Mouse (Mus musculus): ENCODE data around the gene Ppp1r13b.

Ppp1r13b gene

GRCm38 (mm10) chr12:111821931-111822330 is 86.0 kb downstream of the Ppp1r13b start:
- no peak for DNase-seq

DNA sequence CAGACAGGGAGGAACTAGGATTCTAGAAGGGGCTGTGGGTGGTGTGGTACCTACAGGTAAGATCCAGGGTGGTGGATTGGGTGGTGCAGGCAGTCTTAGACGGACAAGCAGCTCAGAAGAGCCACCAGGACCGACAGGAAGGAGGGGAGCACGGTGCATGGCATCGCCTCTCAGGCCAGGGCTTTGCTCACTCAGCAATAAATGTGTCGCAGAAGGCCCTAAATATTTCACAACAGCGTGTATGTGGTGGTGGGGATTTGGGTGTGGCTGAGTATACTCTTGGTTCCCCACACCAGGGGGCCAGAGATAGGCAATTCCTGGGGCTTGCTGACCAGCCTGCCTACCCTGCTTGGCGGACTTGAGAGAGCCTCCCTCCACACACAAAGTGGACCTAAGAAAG is 87.2 kb downstream of the Ppp1r13b start:
- no peak for DNase-seq

DNA sequence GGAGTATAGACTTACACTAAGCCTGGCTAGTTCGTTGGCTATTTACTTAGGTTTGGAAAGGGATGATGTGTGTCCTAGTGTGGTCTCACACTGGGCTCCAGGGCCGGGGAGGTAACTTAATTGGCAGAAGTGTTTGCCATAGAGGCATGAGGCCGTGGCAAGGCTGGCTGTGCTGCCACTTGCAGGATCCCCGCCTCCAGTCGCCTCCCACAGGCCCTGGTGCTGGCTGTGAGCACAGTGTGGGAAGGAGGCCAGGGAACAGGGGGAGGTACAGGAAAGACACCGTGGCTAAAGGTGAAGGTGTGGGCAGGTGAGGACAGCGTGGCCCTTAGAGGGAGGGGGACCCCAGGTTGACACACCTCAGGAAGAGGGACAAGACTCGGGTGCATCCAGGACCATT is 88.0 kb downstream of the Ppp1r13b start:
- peak; percentile 57 to 66 for DNase-seq

DNA sequence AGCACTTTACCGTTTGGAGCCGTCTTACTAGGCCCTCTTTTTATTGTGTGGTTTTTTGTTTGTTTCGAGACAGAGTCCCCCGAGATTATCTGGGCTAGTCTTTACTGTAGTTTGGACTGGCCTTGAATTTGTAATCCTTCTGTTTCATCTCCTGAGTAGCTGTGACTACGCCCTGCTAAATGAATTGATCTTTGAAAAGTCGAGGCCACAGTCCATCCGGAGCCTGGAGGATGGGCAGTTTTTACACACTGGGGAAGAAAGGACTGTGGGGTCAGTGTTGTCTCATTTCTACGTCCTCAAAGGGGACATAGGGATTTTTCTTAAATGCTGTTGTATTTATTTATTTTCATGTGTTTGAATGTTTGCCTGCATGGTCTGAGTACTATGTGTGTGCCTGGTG is 89.9 kb downstream of the Ppp1r13b start:
- no peak for DNase-seq

DNA sequence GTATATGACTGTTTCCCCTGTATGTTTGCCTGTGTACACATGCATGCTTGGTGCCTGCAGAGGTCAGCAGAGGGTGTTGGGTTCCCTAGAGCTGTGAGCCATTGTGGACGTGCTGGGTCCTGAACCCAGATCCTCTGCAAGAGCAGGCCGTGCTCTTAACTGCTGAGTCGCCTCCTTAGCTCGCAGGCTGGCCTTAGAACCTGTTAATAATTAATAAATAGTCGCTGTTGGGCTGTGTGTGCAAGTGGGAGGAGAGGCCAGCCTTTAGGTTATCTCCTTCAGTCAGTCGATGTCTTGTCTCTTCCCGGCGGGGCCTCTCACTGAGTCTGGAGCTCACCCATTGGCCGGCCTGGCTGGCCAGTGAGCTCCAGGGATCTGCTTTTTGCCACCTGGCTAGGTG is 90.9 kb downstream of the Ppp1r13b start:
- DNase-seq, result peak in 1 of 2 experiments; percentile 43

GRCm38 (mm10) chr12:111816528-111816927 is 91.4 kb downstream of the Ppp1r13b start:
- DNase-seq, result peak; percentile 58 to 76

DNA sequence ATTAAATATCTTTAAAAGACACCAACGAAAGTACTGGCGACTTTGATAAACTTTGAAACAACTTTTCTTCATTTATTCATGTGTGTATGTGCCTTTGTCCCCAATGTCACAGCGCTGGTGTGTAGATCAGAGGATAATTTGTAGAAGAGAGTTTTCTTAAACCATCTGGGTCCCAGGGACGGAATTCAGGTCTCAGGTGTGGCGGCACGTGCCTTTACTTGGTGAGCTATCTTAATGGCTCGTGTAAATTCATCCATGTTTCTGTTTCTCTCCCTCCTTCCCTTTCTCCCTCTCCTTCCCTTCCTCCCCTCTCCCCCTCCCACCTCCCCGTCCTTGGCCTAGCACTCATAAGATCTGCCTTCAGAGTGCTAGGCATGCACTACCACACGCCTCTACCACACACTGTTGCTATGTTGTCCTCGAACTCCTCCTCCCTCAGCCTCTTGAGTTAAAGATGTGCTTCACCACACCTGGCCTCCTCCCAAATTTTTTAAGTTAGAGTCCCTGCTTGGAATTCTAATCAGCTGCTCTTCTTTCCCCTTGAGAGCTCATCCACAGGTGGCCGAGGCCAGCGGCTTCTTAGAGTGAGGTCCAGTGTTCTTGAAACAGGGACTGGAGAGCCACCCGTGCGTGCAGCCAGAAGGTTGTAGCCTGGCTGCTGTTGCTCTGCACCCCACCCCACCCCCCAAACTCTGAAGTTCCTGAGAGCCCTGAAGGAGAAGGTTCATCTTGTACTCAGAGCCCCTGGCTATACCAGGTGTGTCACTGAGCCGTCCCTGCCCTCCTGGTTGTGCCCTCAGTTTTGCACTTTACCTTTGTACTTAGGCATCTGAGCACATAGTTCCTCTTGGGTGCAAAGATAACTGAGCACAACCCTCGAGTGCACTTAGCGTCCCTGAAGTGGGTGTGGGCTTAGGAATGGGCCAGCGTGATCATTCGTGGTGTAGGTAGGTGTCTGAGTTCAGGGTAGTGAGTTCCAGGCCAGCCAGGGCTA is 92.8 kb downstream of the Ppp1r13b start:
- DNase-seq, result peak; percentile 25 to 51

DNA sequence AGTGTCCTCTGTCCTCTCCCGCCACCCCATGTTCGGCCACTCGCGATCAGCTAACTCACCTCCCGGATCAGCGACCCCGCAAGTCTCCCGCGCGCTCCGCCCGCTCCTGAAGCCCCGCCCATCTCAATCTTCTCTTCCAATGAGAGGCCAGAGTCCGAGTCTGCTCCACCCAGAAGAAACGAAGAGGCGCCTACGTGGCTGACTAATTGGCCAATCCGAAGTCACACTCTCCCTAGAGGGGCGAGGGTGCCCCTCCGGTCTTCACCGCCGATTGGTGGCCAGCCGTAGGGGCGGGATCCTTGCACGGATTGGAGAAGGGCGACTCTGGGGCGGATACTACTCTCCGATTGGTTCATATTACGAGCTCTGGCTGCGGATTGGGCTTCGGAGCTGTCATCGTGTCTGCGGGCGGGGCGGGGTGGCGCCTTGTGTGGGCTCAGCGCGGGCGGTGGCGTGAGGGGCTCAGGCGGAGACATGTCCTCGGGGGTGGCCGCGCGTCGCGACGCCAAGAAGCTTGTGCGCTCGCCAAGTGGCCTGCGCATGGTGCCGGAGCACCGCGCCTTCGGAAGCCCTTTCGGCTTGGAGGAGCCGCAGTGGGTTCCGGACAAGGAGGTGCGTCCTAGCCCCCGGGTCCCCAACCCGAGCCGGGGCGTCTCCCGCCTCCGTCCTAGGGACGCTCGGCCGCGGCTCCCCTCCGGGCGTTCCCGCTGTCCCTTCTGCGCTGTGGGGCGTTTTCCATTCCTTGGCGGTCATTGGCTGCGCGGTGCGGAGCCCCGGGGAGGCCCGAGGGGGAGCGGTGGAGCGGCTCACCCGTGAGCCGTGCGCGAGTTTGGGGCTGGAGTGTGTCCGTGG is 93.9 kb downstream of the Ppp1r13b start, which contains the start of the genes Xrcc3 and Zfyve21:
Gene Xrcc3 (minus strand): TSS at position 108 of the 852 bp plus-strand sequence.
Gene Zfyve21 (plus strand): TSS at position 405 of the 852 bp plus-strand sequence.
- peak; percentile 96 to 98 for DNase-seq

GRCm38 (mm10) chr12:111813111-111813765 is 94.7 kb downstream of the Ppp1r13b start:
- DNase-seq, result no peak

GRCm38 (mm10) chr12:111812611-111813010 is 95.3 kb downstream of the Ppp1r13b start:
- DNase-seq, result no peak

DNA sequence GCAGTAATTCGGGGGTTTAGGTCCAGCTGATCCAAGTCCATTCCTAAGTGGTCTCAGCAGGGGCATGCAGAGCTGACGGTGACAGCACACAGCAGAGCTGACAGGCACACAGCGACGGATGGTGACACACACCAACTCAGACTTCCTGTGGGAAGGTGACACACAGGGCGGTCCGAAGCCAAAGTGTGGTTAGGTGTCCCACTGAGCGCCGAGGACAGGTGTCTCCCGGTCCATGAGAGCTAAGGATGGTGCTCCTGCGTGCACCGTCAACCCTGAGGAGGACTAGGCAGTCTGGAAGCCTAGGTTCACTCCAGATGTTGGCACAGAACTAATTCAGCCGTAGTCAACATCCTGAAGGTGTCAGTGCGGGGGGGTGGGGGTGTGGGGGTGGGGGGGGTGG is 95.8 kb downstream of the Ppp1r13b start:
- DNase-seq, result no peak

DNA sequence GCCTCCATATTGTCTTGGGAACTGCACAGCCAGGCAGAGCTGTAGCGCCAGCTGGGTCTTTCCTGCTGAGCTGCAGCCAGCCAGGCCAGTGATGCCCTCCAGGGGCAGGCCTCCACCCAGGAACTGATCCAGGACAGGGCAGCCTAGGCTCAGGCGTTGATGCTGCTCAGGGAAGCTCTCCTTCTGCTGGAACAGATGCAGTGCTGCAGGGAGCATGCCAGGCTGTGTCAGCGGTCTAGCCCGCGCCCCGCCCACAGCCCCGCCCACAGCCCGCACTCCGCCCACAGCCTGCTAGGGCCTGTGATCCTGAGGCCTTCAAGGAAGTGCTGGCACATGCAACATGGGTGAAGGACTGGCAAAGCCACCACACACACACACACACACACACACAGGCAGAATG is 98.1 kb downstream of the Ppp1r13b start:
- DNase-seq, result peak; percentile 88 to 92

- no peak for DNase-seq
Measured at GRCm38 (mm10) chr12:111808775-111809174, 99.1 kb downstream of the Ppp1r13b start.

DNA sequence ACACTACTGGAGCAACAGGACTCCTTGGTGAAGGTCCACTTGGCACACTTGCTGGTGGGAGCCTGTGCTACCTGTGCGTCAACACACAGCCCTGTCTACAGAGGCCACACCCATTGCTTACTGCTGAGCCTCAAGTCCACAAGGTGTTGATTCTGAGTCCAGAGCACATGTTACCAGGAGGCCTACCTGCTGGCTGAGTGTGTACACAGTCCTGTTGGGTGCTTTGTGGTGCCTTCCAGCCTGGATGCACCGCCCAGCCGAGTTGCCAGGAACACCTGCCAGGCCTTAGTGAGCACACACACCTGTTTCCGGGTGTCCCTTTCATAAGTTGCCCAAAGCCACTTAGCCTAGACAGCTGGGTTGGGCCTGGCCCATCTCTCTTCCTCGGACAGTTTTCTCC is 104.4 kb downstream of the Ppp1r13b start:
- no peak for DNase-seq

DNA sequence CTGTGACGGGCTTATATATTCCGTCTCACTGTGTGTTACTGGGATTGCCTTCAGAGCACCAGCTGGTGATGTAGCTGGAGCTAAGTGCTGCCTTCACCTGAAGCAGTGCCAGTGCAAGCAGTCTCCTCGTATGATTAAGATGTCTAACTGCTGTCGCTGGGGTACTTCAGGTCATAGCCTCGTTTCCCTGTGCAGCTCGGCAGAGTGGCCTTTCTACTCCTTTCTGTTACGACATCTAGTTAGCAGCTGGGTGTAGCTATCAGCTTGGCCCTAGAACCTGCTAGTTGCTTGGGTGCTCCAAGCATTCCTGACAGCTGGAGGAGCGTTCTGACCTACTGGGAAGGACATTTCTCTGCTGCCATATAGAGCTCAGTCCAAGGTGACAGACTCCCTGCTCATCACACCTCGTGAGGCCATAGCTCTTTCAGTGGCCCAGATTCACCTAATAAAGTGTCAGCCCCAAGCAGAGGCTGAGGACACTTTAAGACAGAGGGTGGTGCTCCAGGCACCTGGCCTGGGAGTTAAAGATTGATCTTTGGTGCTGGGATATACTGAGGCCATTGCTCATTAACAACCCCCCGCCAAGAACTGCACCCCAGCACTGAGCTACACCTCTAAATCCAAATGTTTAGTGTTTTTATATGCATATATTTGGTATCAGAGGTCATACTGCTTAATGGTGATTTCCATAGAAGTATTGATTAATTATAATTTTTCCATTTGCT is 107.3 kb downstream of the Ppp1r13b start:
- no peak for DNase-seq

GRCm38 (mm10) chr12:111798493-111798892 is 109.4 kb downstream of the Ppp1r13b start:
- no peak for DNase-seq

- no peak for DNase-seq
Measured at GRCm38 (mm10) chr12:111797251-111797650, 110.7 kb downstream of the Ppp1r13b start.

DNA sequence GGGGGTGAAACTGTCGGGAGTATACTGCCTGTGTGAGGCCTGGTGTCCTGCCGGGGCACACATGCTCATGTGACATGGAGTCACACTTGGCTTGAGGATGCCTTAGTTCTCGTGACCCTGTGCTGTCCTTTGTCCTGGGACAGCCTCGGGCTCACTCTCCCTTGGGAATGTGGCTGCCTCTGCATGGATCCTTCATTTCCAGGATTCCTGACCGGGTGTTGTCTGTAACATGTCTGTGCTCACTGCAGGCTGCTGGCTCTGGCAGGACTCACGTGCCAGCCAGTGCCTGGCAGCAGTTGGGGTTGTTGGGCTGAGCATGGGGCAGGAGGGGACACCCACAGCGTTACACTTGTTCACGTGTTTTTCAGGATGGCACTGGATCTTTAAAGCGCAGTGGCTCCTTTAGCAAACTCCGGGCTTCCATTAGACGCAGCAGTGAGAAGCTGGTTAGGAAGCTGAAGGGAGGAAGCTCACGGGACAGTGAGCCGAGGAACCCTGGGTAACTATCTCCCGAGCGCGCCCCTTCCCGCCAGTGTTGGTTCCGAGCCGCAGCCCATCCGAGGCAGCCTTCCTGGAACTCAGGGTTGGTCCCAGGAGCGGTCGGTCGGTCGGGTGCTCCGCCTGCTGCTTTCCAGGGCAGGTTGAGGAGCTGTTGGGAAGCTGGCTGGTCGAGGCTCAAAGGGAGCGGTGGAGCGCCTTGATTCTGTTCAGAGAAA is 112.6 kb downstream of the Ppp1r13b start:
- peak in 1 of 2 experiments; percentile 49 for DNase-seq

DNA sequence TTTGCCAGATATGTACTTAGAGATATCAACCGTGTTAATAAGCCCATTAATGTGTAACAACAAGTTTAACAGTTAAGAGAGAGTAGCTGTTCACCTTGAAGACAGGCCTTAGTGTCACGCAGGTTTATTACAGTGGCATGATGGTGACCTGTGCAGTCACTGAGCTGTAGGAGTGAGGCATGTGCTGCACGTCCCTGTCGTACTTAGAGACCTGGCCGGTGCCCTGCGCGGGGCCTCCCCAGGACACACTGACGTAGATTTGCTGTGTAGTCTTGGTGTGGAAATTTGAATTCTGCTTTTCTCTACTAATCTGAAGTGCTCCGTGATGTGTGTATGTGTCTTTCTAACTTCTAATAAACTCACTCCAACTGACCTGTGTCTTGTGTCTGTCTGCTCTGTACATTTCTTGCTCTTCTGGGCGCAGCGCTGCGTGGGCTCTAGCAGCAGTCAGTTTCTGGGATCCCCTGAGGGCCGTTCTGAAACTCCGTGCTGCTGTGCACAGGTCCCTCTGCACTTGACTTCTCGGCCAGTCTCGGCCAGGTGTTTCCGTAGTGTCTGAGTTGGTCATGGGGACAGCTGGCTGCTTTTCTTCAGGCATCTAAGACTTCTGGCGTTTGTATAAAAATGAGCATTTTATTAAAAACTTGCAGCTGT is 113.3 kb downstream of the Ppp1r13b start:
- no peak for DNase-seq

- DNase-seq, result peak; percentile 56 to 72
Measured at GRCm38 (mm10) chr12:111794102-111794501, 113.8 kb downstream of the Ppp1r13b start.
